ENCODE assay signal across 8 mouse cellular contexts in the genomic region with DNA sequence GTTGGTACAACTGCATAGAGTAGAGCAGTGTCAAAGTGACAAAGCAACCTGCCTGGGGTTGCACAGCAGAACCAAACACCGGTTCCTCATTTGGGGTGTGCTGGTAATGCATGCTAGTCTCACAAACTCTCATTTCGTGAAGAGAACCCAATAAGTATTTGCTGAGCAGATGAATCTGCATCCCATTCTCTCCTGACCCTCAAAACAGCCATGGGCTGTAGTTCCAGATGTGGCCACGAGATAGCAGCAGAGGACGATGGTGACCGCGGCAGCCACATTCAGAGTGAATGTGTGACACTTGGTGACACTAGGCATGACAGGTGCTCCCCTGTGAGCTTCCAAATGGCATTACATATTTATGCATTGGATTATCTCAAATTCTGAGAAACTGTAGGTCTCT. TPM values are rescaled to one million over a fixed set of nuclear protein-coding genes. Genes with fewer than 3 reads are reported as not detected.
DNase-seq lines count a peak whose midpoint lies in the region; ATAC-seq lines count a peak whose summit lies in the region.

No protein-coding gene starts in this region.

- DNase-seq in ZHBTc4 (ENCODE audit: low read depth, low spot score), result peak; percentile 90
- DNase-seq in cerebellum, postnatal 25 days, result peak; percentile 90 to 92
- peak; percentile 89 for DNase-seq in frontal cortex, postnatal 36 days (ENCODE audit: low spot score in 2 of 2)
- peak; percentile 81 to 86 for DNase-seq in layer of hippocampus, postnatal 36 days
- DNase-seq in lung, postnatal 4 days, result peak; percentile 86 to 93
- DNase-seq in right cerebral cortex, adult 18-20 months, result peak; percentile 82
- peak; percentile 82 to 87 for DNase-seq in urinary bladder, postnatal 36 days (ENCODE audit: low spot score in 2 of 2)

- peak overlapping the region; percentile 40 for H3K4me3 ChIP-seq in hindbrain, embryonic 13.5 days

- peaks cover 49% of the 10 kb centered on the region for H3K4me1 ChIP-seq in hindbrain, embryonic 13.5 days (replicated peaks)

- H3K27me3 ChIP-seq in hindbrain, embryonic 13.5 days, result 0 out of 2 replicates have a peak, but pooled peaks cover 2% of the 10 kb centered on the region

- H3K9me3 ChIP-seq in hindbrain, embryonic 13.5 days, result no peaks in the 10 kb centered on the region

- no peaks in the 10 kb centered on the region for H3K36me3 ChIP-seq in hindbrain, embryonic 13.5 days

- H3K9ac ChIP-seq in hindbrain, embryonic 13.5 days, result peak overlapping the region; percentile 68

- WGBS in hindbrain, embryonic 13.5 days, result 0% methylated on average over 6 of the region's 6 CpGs

- ATAC-seq in hindbrain, embryonic 13.5 days (ENCODE audit: low FRiP score), result no peak

- peak overlapping the region; percentile 79 for H3K4me2 ChIP-seq in hindbrain, embryonic 13.5 days

- H3K27ac ChIP-seq in hindbrain, embryonic 13.5 days, result peak overlapping the region; percentile 50; the same call in 1 of the 2 replicates

RNA-seq across cellular contexts. Expression of a gene that starts 3.2 kb away (rescaled TPM):
- polyA plus RNA-seq in hindbrain, embryonic 13.5 days (2015; fragmentation: Nextera tagmentation; extraction: Ambion mirVana), result 122 and 132 TPM in 2 replicates
- total RNA-seq in layer of hippocampus, postnatal 36 days (2021), result 100 to 1,000 TPM; 276 to 279 TPM

RNA-seq across cellular contexts. Expression of a gene that starts 4.1 kb away (rescaled TPM):
- polyA plus RNA-seq in hindbrain, embryonic 13.5 days (2015; fragmentation: Nextera tagmentation; extraction: Ambion mirVana), result 1.5 and 1.9 TPM in 2 replicates
- total RNA-seq in layer of hippocampus, postnatal 36 days (2021), result 1 to 10 TPM in 1 of 2 experiments, under 1 TPM in 1; 0.33 to 1.0 TPM

RNA-seq across cellular contexts. Expression of a gene that starts 17.7 kb away (rescaled TPM):
- polyA plus RNA-seq in hindbrain, embryonic 13.5 days (2015; fragmentation: Nextera tagmentation; extraction: Ambion mirVana), result 121 and 125 TPM in 2 replicates
- 10 to 100 TPM; 42.9 to 54.3 TPM for total RNA-seq in layer of hippocampus, postnatal 36 days (2021)

RNA-seq across cellular contexts. Expression of a gene that starts 20.4 kb away (rescaled TPM):
- polyA plus RNA-seq in hindbrain, embryonic 13.5 days (2015; fragmentation: Nextera tagmentation; extraction: Ambion mirVana), result 0.12 and 0.14 TPM in 2 replicates
- not detected for total RNA-seq in layer of hippocampus, postnatal 36 days (2021)

RNA-seq across cellular contexts. Expression of a gene that starts 48.3 kb away (rescaled TPM):
- 103 and 105 TPM in 2 replicates for polyA plus RNA-seq in hindbrain, embryonic 13.5 days (2015; fragmentation: Nextera tagmentation; extraction: Ambion mirVana)
- total RNA-seq in layer of hippocampus, postnatal 36 days (2021), result 10 to 100 TPM; 23.1 TPM
